Mouse (Mus musculus): ENCODE measurements around the gene Msn. TPM values are rescaled to one million over a fixed set of nuclear protein-coding genes. Genes with fewer than 3 reads are reported as not detected.
A peak's percentile ranks its signal among the peaks of the same experiment; 100 is the strongest.
"Not testable (repeated sequence)": the region's sequence is repeated elsewhere in the genome, so short reads cannot be mapped to it uniquely, and the experiment has no call there.

The Msn gene
- total RNA-seq, 2 experiments from 2014 or later, result 27.3 to 30.4 TPM

DNA sequence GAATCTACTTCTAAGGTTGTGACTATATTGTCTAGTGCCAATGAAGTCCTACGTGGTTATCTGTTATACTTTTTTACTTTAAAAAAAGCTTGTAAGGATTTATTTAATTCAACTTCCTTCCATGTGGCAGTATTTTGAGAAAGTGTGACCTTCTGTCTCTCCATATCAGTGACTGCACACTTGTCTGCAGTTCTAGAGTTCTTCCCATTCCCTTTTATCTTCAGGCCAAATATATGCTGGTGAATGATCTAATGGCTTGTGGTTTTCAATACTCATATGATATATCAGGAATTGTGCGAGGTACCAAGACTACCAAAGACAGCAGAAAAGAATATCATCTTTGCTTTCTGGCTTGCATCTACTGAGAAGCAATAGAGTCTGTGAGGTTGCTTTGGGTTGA, 43.4 kb downstream of the Msn start:
- no peak for DNase-seq (ENCODE audit: low spot score in 2 of 2)

DNA sequence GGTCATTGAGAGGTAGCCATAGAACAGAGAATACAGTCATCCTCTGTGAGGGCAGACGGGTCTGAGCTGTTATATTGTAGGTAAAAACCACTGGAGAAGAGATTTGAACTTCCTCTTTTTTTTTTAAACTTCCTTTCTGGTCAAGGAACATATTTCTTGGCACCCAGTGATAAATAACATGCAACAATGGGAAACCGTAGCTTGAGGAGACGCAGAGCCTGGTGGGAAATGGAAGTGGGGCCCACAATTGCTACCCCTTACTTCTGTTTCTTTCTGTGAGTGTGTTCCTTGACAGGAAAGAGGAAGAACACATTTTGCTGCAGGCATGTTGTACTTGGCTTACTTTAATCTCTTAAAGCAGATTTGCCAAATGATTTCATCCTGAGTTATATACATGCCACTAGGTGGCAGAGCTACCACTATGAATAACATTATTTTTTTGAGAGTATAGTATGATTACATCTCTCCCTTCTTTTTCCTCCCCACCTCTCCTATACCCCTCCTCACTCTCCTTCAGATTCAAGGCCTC, 49.2 kb downstream of the Msn start:
- DNase-seq (ENCODE audit: low spot score in 2 of 2), result no peak

DNA sequence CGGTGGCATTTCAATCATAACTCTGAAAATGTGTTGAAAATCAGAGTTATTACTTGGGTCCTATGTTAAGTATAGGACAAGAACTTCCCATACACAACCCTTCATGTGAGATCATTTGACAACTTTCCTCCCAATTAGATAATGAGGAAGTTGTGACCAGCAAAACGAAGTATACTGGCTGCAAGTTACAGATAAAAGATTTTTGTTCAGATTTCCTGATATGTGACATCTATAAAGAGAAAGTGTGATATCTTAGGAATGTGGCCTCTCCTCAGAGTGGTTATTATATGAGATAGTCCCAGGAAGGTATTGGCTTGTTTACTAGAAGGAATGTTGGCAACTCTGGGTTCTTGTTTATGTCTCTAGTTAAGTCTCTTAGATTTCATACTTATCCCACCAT, 52.4 kb downstream of the Msn start:
- no peak for DNase-seq (ENCODE audit: low spot score in 2 of 2)

DNA sequence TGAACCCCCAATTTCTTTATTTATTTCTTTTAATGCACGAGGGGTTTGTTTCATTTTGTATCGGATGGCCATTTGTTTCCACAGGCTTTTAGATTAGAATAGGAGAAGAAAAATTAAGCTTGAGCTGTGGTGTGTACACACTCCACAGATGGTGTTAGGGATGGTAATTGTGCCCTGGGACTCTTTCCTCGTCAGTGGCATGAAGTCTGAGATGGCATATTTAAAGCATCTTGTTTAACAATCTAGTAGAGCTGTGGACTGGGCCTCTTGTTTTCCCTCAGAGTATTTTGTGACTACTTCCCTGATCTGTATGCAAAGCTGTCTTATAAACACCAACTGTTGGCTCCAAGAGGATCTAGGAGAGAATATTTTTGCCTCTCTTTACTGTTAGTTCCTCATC, 57.5 kb downstream of the Msn start:
- DNase-seq (ENCODE audit: low spot score in 2 of 2), result no peak

DNA sequence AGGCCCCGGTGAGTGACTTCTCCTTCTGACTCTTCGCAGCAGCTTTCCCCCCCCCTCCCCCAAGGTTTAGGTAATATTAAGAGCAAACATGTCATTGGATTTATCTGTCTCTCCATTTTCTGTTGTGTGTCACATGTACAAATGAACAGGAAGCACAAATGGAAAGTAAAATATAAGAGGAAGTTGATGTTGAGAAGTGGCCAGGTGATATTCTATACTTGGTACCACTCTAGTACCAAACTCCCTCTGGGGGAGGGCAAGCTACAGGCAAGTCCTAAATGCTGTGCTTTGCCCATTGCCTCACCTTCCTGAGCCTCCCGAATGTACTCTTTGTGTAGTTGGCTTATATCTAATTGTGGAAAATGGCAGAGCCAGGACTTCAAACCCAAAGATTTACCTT, 62.1 kb downstream of the Msn start:
- DNase-seq (ENCODE audit: low spot score in 2 of 2), result no peak

DNA sequence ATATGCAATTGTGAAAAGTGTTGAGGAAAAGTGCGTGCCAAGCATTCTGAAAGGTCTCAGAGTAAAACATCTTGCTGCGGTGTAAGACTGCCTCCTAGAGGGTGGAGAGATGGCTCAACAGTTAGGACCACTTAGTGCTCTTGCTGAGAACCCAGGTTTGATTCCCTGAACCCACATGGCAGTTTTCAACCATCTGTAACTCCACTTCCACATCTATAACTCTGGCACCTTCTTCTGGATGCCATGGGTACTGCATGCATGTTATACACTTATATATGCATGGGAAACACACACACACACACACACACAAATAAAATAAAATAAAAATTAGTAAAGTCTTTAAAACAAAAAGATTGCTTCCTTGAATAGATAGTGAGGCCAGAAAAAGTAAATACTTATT, 66.7 kb downstream of the Msn start:
- DNase-seq (ENCODE audit: low spot score in 2 of 2), result peak in 1 of 2 experiments; percentile 14

DNA sequence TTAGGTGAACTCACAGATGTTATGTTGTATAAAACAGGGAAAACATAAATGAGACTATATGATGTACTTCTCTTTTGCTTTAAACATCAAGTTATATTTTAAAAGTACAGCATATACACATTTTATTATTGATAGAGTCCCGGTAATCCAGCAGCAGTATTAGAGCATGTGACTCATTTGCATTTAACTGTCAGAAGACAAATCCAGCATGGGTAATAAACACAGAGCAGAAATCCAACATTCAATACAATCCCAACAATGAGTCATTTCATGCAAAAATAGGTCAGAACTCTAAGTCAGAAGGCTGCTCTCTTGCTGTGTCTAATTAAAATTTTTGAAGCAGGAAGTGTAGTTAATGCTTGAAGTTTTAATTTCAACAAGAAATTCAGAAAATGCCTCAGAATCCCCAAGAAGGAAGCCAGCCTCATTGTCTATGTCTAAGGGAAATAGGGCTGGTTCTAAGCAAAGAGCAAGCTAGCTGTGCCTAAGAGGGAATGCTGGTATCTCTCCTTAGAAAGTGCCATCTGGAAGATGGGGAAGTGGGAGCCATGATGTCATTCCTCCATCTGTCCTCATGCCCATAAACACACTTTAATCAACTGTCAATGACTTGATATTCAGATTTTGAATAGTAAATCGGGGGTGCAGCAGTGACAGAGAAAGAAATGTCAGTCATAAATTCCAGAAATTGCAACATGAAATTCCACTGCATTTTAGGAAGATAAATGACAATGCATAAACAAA, 76.0 kb downstream of the Msn start:
- DNase-seq (ENCODE audit: low spot score in 2 of 2), result no peak

DNA sequence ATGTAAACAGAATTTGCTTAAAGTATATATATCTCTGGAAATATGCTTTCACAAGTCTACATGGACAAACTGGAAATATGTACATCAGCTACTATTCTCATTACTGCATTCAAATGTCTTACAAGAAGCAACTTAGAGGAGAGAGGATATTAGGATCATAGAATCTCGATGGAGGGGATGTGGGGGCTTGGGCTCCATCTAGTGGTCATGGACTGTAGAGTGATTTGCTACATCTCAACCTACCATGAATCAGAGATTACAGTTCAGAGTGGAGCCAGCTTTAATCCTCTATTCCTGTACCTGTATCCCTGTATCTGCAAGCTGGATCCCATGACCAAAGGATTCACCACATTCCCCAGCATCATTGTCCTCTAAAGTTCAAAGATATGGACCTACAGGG, 82.6 kb downstream of the Msn start:
- peak; percentile 18 to 38 for DNase-seq (ENCODE audit: low spot score in 2 of 2)

DNA sequence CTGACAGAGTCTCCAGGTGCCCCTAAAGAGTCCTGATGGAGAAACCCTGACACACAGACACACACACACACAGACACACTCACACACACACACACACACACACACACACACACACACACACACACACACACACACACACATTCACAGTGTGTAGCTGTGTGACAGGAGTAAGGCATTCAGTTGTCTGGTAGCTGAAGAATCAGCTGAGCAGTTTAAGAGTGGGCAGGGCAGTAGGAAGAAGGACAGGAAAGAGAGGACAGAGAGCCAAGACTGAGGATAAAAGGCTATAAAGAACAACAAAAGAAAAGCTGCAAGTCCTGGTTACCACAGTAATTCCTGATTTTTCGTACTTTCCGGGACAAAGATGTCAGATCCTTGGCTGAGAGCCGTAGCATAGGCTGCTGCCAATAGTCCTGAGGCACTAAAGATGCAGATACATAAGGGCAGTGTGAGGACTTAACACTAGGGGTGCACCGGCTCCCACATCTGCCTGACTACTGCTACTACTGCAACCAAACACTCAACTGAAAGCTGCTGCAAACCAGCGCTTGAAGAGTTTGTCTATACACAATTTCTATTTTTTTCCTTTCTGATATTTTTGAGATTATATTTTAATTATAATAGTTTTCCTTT, 88.4 kb downstream of the Msn start:
- no peak for DNase-seq (ENCODE audit: low spot score in 2 of 2)

DNA sequence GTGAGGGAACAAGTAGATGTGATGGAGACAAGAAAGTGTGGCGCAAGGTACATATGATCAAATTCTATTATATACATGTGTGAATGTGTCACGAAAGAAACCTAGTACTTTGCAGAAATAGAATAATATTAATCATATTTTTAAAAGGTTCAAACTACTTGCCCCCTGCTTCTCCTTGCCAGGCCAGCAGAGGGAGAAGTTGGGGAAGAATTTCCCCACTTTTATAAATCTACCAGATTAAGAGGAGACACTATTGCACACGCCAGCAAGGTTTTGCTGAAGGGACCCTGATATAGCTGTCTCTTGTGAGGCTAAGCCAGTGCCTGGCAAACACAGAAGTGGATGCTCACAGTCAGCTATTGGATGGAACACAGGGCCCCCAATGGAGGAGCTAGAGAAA, 109.3 kb downstream of the Msn start:
- not testable (repeated sequence) for DNase-seq (ENCODE audit: low spot score in 2 of 2)

DNA sequence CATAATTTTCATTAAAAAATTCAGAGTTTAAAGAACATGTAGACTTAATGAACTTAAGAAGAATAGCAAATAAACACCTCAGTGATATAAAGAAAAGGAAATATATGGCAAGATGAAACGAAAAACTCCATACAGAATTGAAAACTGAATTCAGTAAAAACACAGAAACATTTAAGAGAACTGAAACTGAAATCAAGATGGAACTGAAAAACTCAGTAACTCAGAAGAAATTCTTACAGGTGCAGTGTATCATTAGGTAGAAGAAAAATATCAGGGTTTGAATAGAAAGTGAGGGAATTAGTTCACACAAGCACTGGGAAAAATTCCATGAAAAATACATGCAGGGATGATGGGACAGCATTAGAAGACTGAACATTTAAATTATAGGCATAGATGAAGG, 111.0 kb downstream of the Msn start:
- DNase-seq (ENCODE audit: low spot score in 2 of 2), result no peak

DNA sequence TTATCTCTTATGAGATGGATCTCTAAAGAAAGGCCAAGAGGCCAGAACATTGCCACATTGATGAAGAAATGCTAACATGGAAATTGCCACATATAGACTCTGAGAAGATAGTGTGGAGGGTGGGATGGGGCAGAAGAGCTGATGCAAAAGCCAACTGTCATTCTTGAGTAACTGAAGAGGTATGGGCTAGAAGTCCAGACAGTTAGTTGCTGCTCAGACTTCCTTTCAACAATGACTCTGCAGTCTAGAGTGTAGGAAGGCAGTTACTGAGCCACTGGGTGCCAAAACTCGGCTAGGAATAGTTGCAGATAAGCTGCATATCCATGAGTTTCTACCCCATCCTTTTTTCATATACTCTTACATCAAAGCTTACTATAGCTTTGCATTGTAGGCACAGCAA, 122.2 kb downstream of the Msn start:
- no peak for DNase-seq (ENCODE audit: low spot score in 2 of 2)

Other genes with a start within 250 kb of the Msn start
- gene Las1l, start 139.1 kb upstream of the Msn start, total RNA-seq (2021), result 10 to 100 TPM; 63.7 to 84.3 TPM
- gene Vsig4, start 197.4 kb downstream of the Msn start, total RNA-seq (2021), result not detected